Mouse (Mus musculus) midbrain, embryonic 15.5 days (tissue): ENCODE measurements around the gene Smug1. TPM values are rescaled to one million over a fixed set of nuclear protein-coding genes. Genes with fewer than 3 reads are reported as not detected.

Experiments
- ATAC-seq: fragments of 200-750 bp; cut with Nextera tagmentation; replicated peaks from 2 replicates; pipeline ENCODE4 v1.8.0; 2017; ENCODE audit warnings: moderate TSS enrichment
- H3K27ac ChIP-seq: fragments of 300-500 bp; sonication (generic); 2 replicates; pipeline ENCODE4 v1.5.1; 2015; ENCODE audit warnings: mild to moderate bottlenecking, inconsistent platforms
- H3K27me3 ChIP-seq: fragments of 300-500 bp; sonication (generic); replicated peaks from 2 replicates; pipeline ENCODE4 v1.6.1; 2015; ENCODE audit warnings: inconsistent platforms
- H3K36me3 ChIP-seq: fragments of 300-500 bp; sonication (generic); replicated peaks from 2 replicates; pipeline ENCODE4 v1.6.1; 2015; ENCODE audit warnings: inconsistent platforms
- H3K4me1 ChIP-seq: fragments of 300-500 bp; sonication (generic); 2 replicates; pipeline ENCODE4 v1.6.1; 2015; ENCODE audit warnings: inconsistent platforms
- H3K4me2 ChIP-seq: fragments of 300-500 bp; sonication (generic); 2 replicates; pipeline ENCODE4 v1.6.1; 2015; ENCODE audit warnings: inconsistent platforms, mild to moderate bottlenecking, moderate library complexity
- H3K4me3 ChIP-seq: fragments of 300-500 bp; sonication (generic); 2 replicates; pipeline ENCODE4 v1.5.1; 2015; ENCODE audit warnings: mild to moderate bottlenecking, inconsistent platforms
- H3K9ac ChIP-seq: fragments of 300-500 bp; sonication (generic); 2 replicates; pipeline ENCODE4 v1.6.1; 2015; ENCODE audit warnings: mild to moderate bottlenecking, inconsistent platforms
- H3K9me3 ChIP-seq: fragments of 300-500 bp; sonication (generic); 2 replicates; pipeline ENCODE4 v1.6.1; 2016; ENCODE audit warnings: inconsistent platforms
- WGBS: fragments of 180-500 bp; shearing (Covaris S2); methylation state at CpG from one replicate; pipeline ENCODE4 v1.1.7; 2015; ENCODE audit warnings: mixed read lengths; 5-methylcytosine and 5-hydroxymethylcytosine counted together
- polyA plus RNA-seq: library from polyadenylated mRNA; unstranded; fragments of >200 nt; fragmentation: Nextera tagmentation; extraction: Ambion mirVana; gene quantifications from 2 replicates; pipeline ENCODE4 v1.2.1, GENCODE M21; 2015

The Smug1 gene
- polyA plus RNA-seq, 1 experiment from 2014 or later: 24.2 TPM

- H3K9ac ChIP-seq: no peak overlapping the region
- no peaks in the 10 kb centered on the region for H3K9me3 ChIP-seq
- no peak for ATAC-seq
- no peaks in the 10 kb centered on the region for H3K36me3 ChIP-seq
- H3K4me3 ChIP-seq: no peak overlapping the region
- no peak overlapping the region for H3K27ac ChIP-seq
- WGBS: 6% methylated on average over 10 of the region's 10 CpGs
- peaks cover 32% of the 10 kb centered on the region for H3K4me1 ChIP-seq
- H3K27me3 ChIP-seq: peaks cover 90% of the 10 kb centered on the region
- no peak overlapping the region for H3K4me2 ChIP-seq
Measured at GRCm38 (mm10) chr15:103172537-103172936, 5.6 kb upstream of the Smug1 start.

- Histone ChIP-seq H3K4me3 (no peak overlapping the region), H3K36me3 (no peaks in the 10 kb centered on the region), H3K27ac (no peak overlapping the region), H3K4me1 (peaks cover 25% of the 10 kb centered on the region), H3K9me3 (no peaks in the 10 kb centered on the region), H3K27me3 (peaks cover 90% of the 10 kb centered on the region), H3K9ac (no peak overlapping the region), H3K4me2 (no peak overlapping the region)
- 12% methylated on average over 8 of the region's 8 CpGs for WGBS
- no peak for ATAC-seq
Measured at GRCm38 (mm10) chr15:103171276-103171675, 4.4 kb upstream of the Smug1 start.

- H3K27ac ChIP-seq: no peak overlapping the region
- no peak for ATAC-seq
- peaks cover 28% of the 10 kb centered on the region for H3K4me1 ChIP-seq
- peaks cover 82% of the 10 kb centered on the region for H3K27me3 ChIP-seq
- H3K36me3 ChIP-seq: no peaks in the 10 kb centered on the region
- H3K4me3 ChIP-seq: peak overlapping the region; percentile 47
- no peak overlapping the region for H3K9ac ChIP-seq
- H3K4me2 ChIP-seq: peak overlapping the region; percentile 93
- 7% methylated on average over 15 of the region's 16 CpGs for WGBS
- no peaks in the 10 kb centered on the region for H3K9me3 ChIP-seq
Measured at GRCm38 (mm10) chr15:103170316-103170679, 3.4 kb upstream of the Smug1 start.

DNA sequence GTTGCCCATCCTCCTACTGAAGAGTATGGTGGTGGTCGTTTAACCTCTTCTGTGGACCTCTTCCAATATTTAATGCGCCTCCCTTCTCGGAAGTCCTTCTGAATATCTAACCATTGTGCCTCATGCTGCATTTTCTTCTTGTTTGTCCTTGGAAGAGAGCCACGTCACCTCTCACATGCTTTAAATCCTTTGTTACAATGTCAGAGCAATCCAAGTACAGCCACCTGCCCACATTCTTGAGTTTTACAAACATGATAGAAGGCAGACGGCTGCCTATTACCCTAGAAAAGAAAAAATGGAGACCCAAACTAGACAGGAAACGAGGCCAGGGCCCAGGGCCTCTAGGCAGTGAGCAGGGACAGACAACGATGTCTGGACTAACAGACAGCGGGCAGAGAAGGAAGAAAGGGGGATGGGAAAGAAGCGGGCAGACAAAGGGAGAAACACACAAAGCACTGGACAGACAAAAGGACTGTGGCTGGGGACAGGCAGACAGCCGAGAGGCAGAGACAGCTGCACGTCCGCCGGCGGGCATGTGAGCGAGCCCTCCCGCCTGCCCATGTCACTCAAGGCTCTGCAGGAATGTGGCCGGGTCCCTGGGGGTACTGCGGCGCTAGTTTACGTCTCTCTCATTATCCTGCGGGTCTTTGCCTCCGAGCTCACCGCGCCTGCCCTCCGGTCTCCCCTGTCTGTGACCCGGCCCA, 2.9 kb upstream of the Smug1 start:
- ATAC-seq: no peak
- peak overlapping the region; percentile 47; the same call in 1 of the 2 replicates for H3K9ac ChIP-seq
- peak overlapping the region; percentile 47 for H3K4me3 ChIP-seq
- no peaks in the 10 kb centered on the region for H3K9me3 ChIP-seq
- H3K4me1 ChIP-seq: peaks cover 30% of the 10 kb centered on the region
- 2% methylated on average over 26 of the region's 26 CpGs for WGBS
- H3K27ac ChIP-seq: no peak overlapping the region
- H3K27me3 ChIP-seq: peaks cover 76% of the 10 kb centered on the region
- H3K4me2 ChIP-seq: peak overlapping the region; percentile 93
- no peaks in the 10 kb centered on the region for H3K36me3 ChIP-seq

- peak; percentile 15; the same call in 1 of the 2 replicates for ATAC-seq
Measured at GRCm38 (mm10) chr15:103168801-103169611, 2.1 kb upstream of the Smug1 start.

DNA sequence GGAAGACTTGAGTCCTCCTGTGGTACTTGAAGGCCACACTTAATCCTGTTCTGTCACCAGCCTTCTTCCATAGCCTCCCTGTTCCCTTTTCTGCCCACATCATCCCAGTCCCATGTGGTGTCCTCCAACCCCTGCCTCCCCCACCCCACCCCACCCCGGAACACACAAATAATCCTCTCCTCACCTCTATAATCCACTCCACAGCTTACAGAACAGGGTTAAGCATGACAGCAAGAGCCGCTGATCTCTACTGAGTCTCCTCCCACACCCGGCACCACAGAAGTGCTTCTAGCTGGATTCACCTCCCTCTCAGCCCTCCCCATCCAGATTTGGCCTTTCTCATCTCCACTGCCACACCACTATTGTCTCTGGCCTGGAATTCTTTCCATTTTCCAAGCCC, 894 bp upstream of the Smug1 start:
- H3K27me3 ChIP-seq: peaks cover 57% of the 10 kb centered on the region
- no peaks in the 10 kb centered on the region for H3K36me3 ChIP-seq
- H3K4me1 ChIP-seq: peaks cover 36% of the 10 kb centered on the region
- no peak overlapping the region for H3K9ac ChIP-seq
- H3K4me3 ChIP-seq: no peak overlapping the region
- no peak for ATAC-seq
- 8% methylated on average over 3 of the region's 3 CpGs for WGBS
- no peaks in the 10 kb centered on the region for H3K9me3 ChIP-seq
- H3K4me2 ChIP-seq: no peak overlapping the region
- H3K27ac ChIP-seq: no peak overlapping the region; the same call in 1 of the 2 replicates

More at GRCm38 (mm10) chr15:103168801-103169611, 2.1 kb upstream of the Smug1 start:
- Histone ChIP-seq H3K4me2 (peak overlapping the region; percentile 93), H3K36me3 (no peaks in the 10 kb centered on the region), H3K27me3 (peaks cover 69% of the 10 kb centered on the region), H3K27ac (0 out of 2 replicates have a peak overlapping the region, but pooled peaks have one; percentile 29), H3K9me3 (no peaks in the 10 kb centered on the region), H3K4me3 (peak overlapping the region; percentile 47), H3K9ac (peak overlapping the region; percentile 47), H3K4me1 (peaks cover 30% of the 10 kb centered on the region)
- WGBS: under 1% methylated on average over 60 of the region's 63 CpGs

DNA sequence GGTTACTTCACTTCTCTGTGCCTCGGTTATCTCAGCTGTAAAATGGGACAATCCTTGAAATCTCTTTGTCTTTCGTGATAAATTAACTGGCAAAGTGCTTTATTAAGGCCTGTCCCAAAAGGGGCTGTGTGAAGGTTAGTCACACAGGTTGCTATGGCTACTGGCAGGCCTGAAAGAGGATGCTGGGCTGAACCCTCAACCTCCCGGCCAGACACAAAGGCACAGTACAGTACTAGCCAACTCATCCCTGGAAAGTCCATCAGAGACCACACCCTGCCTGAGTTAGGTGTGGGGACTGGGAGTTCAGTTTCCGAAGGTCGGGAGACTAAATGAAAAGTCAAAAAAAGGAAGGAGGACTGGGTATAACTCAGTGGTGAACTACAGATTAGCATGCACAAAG, 968 bp downstream of the Smug1 start:
- peaks cover 43% of the 10 kb centered on the region for H3K4me1 ChIP-seq
- H3K27me3 ChIP-seq: peaks cover 39% of the 10 kb centered on the region
- H3K4me3 ChIP-seq: no peak overlapping the region
- no peaks in the 10 kb centered on the region for H3K9me3 ChIP-seq
- ATAC-seq: no peak
- WGBS: 40% methylated on average over 5 of the region's 5 CpGs
- no peak overlapping the region for H3K27ac ChIP-seq
- no peak overlapping the region for H3K9ac ChIP-seq
- H3K36me3 ChIP-seq: no peaks in the 10 kb centered on the region
- no peak overlapping the region for H3K4me2 ChIP-seq

GRCm38 (mm10) chr15:103165379-103165778, 1.5 kb downstream of the Smug1 start:
- Histone ChIP-seq H3K4me3 (no peak overlapping the region), H3K9me3 (no peaks in the 10 kb centered on the region)
- WGBS: under 1% methylated on average over 13 of the region's 13 CpGs

DNA sequence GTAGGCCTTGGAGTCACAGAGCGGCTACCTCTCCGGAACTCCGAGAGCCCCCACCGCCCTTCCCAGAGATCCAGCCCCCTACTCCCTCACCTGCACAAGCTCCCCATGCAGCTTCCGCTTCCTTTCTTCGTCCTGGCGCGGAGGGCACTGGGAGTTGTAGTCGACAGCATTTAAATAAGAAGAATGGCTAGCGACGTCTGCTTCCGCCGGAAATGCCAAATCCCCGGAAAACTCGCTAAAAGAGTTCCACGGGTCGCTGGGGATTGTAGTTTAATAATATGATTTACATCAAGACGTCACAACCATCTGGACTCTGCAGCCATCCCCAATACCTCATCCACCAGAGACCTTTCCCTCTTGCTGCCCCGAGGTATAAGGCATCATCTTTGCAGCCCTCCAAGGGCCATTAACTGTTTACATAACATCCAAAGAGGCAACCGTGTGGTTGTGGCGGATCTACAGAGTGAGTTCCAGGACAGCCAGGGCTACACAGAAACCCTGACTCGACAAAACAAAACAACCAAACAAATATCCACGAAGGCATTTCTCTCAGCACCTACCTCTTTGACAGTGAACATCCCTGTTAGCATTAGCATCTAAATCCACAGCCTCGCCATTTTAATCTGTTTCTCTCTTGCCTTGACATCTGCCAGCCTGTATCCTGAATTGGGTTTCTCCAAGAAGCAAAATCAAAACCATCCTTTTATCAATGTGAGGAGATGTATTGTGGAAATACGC, 3.5 kb downstream of the Smug1 start:
- ATAC-seq: peak; percentile 91
- WGBS: 8% methylated on average over 25 of the region's 25 CpGs
- peak overlapping the region; percentile 65 for H3K4me3 ChIP-seq
- H3K4me2 ChIP-seq: peak overlapping the region; percentile 59
- peaks cover 23% of the 10 kb centered on the region for H3K4me1 ChIP-seq
- H3K9ac ChIP-seq: peak overlapping the region; percentile 66
- no peaks in the 10 kb centered on the region for H3K9me3 ChIP-seq
- peak overlapping the region; percentile 51; the same call in 1 of the 2 replicates for H3K27ac ChIP-seq
- peaks cover 20% of the 10 kb centered on the region for H3K27me3 ChIP-seq
- no peaks in the 10 kb centered on the region for H3K36me3 ChIP-seq

More at GRCm38 (mm10) chr15:103165379-103165778, 1.5 kb downstream of the Smug1 start:
- no peak; the same call in 1 of the 2 replicates for ATAC-seq
- peaks cover 33% of the 10 kb centered on the region for H3K27me3 ChIP-seq
- 0 out of 2 replicates have a peak overlapping the region, but pooled peaks have one; percentile 5 for H3K4me2 ChIP-seq
- no peak overlapping the region for H3K27ac ChIP-seq
- H3K4me1 ChIP-seq: peaks cover 43% of the 10 kb centered on the region
- H3K36me3 ChIP-seq: no peaks in the 10 kb centered on the region
- no peak overlapping the region for H3K9ac ChIP-seq

DNA sequence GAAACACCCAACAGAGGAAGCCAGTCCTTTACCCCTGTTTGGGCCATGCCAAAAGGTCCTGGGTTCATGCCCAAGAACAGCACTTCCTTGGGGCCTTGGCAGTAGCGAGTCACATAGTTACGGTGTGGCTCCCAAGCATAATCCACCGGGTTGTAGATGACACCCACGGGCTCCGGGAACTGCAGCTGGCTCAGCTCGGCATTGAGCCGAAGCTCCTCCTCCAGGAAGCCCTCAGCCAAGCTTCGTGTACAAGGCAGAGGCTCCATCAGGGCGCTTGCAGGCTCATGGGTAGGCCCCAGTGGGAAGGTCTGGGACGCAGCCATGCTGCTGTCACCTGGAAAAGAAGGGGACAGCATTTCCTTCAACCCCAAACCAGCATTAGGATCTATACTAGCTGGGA, 9.3 kb downstream of the Smug1 start:
- H3K27ac ChIP-seq: no peak overlapping the region
- no peaks in the 10 kb centered on the region for H3K9me3 ChIP-seq
- ATAC-seq: no peak
- H3K36me3 ChIP-seq: no peaks in the 10 kb centered on the region
- 76% methylated on average over 10 of the region's 10 CpGs for WGBS
- no peak overlapping the region for H3K4me3 ChIP-seq
- H3K4me1 ChIP-seq: peaks cover 14% of the 10 kb centered on the region
- H3K9ac ChIP-seq: no peak overlapping the region
- no peak overlapping the region for H3K4me2 ChIP-seq
- H3K27me3 ChIP-seq: no peaks in the 10 kb centered on the region

GRCm38 (mm10) chr15:103156890-103157289, 10.0 kb downstream of the Smug1 start:
- H3K4me2 ChIP-seq: no peak overlapping the region
- H3K27me3 ChIP-seq: no peaks in the 10 kb centered on the region
- ATAC-seq: peak; percentile 43
- no peak overlapping the region for H3K4me3 ChIP-seq
- no peak overlapping the region for H3K9ac ChIP-seq
- WGBS: 53% methylated on average over 7 of the region's 7 CpGs
- H3K27ac ChIP-seq: no peak overlapping the region
- no peaks in the 10 kb centered on the region for H3K9me3 ChIP-seq
- H3K4me1 ChIP-seq: peaks cover 9% of the 10 kb centered on the region
- no peaks in the 10 kb centered on the region for H3K36me3 ChIP-seq
